Mouse (Mus musculus): Measurements from ENCODE around the gene Ppm1l.
A peak's percentile ranks its signal among the peaks of the same experiment; 100 is the strongest.

Gene Ppm1l

DNA sequence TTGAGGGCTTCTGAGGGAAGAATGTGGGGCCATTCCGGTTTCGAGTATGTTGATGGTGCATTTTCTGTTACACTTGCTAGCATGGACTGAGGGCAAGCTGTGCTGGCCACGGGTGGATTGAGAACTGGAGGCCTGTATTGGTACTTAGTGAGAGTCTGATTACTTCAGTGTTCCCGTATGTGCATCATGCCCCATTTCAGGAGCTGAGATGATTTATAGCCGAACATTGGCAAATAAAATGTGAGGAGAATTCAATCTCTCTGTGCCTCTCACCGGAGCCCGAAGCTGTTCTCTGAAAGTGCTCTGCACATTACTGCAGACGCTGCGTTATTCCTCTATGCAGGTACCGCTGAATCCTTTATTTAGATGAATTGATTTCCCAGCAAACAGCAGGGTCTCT lies 116.9 kb downstream of the Ppm1l start:
- no peak for DNase-seq (ENCODE audit: low read depth, low spot score)

DNA sequence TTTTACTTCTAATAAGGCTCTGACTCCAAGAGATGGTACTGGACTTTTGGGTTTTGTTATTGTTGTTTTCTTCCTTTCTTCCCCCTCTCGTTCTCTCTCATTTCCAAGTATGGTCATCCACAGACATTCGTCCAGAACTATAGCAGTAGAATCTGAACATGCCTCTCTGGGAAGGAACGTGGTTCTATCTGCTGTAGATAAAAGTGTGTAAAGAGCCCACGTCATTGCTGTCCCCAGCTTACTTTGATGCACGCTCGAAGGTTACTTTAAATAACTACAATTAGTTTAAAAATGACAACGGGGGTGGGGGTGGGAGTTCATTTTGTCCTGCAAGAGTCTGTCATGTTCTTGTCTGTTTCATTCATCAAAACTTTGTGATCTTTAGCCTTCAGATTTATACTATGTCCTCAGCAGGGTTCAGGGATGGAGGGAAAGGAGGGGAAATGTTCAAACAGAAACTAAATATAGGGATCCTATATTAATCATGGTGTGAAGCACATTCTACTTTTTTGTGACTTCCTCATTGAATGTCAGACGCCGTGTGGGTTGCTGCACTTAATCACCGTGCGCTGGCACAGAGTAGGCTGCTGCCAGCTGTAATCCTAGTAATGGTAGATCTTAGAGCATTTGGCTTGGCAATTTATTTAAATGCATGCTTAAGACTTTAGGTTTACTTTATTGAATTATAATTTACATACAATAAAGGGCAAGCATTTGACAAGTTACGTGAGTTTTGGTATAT lies 122.3 kb downstream of the Ppm1l start:
- no peak for DNase-seq (ENCODE audit: low read depth, low spot score)

DNA sequence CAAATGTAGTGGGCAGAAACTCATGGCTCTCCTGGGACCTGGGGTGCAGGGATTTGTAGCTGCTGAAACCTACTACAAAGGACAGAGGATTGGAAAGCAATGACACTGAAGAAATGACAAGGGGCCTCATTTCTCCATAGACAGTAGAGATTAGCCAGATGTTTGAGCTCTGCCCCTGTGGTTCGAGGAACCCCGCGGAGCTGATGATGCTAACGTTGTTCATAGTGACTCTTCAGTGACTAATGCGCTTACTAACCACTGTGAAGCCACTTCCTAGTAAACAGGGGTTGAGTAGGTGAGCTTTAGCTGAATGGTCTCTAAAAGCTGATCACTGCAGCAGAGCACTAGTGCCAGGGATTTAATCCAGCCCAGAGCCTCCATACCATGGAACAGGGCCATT lies 124.1 kb downstream of the Ppm1l start:
- DNase-seq (ENCODE audit: low read depth, low spot score): no peak

DNA sequence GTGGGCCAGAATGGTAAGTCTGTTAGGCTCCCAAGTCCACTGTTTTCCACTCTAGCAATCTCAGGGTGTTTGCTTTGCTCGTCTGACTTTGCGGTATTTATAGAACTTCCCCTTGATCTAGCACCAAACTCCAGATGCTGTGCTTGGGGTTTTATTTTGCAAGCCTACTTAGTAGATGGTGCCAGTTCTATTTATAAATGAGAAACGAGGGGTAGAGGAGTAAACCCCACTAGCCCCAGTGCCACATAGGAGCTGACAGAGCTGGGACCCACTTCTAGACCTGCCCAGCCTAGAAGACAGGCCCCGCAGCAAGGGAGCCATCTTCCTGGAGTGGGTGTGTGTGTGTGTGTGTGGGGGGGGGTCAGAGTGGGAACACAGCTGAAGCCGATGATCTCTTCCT lies 130.3 kb downstream of the Ppm1l start:
- no peak for DNase-seq (ENCODE audit: low read depth, low spot score)

DNA sequence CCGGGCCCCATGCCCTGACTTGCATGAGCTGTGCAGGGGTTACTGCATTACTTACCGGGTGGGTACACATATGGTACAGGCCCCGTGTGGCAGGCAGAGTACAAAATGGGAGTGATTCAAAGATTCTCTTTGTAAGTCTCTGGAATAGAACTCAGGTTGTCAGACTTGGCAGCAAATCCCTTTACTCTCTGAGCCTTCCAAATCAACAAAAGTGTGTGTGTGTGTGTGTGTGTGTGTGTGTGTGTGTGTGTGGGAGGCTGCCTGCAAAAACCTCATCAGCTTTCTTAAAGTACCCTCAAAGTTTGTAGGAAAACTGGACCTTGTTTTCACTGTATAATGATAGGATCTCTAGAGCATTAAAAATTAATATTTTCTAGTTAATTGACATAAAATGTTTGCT lies 132.4 kb downstream of the Ppm1l start:
- no peak for DNase-seq (ENCODE audit: low read depth, low spot score)

DNA sequence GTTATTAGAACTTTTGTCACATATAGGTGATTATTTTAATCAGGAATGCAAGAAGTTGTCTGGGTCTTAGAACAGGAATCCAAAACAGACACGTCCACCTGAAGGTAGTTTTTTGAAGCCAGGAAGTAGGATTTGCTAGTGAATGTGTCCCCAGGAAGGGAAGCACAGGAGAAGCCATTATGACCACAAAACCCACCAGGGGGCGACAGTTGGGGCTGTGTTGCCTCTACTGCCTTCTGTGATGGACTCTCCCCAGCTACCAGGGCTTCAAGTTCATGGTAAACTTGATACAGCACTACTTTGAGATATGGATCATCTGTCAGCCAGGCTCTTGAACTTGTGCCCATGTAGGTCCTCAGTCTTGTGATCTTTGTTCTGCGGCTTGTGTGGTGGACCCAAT lies 137.7 kb downstream of the Ppm1l start:
- no peak for DNase-seq (ENCODE audit: low read depth, low spot score)

DNA sequence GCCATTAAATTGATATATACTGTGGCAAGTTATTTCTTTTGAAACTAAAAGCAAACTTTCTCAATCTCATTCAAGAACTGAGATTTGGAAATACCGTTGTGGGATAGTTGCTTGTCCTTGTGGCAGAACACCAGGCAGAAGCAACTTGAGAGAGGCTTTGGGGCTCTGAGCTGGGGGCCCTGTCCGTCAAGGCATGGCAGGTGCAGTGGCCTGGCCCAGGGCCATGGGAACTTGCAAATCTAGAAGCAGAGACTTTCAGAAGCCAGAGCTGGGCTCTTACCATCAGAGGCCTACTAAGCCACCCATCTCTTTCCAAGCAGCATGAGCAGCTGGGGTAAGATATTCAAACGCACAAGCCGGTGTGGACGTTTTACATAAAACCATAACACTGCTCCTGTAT lies 139.4 kb downstream of the Ppm1l start:
- DNase-seq (ENCODE audit: low read depth, low spot score): no peak

DNA sequence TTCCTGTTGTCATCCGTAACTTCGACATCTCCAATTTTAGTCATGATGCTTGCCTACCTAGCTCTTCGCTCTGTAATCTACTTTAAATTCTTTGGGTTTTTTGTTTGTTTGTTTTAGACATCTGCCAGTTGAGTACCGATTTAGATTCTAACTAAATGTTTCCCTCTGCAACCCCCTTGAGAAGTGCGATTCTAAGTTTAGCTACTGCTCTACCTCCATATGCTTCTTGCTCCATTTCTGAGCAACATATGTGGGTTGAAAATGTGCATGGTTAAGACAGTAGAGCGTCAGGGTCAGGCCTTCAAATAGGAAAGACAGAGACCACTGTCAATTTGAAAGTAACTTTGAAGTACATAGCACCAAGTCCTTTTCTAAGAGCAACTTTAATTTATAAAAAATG lies 142.1 kb downstream of the Ppm1l start:
- no peak for DNase-seq (ENCODE audit: low read depth, low spot score)

DNA sequence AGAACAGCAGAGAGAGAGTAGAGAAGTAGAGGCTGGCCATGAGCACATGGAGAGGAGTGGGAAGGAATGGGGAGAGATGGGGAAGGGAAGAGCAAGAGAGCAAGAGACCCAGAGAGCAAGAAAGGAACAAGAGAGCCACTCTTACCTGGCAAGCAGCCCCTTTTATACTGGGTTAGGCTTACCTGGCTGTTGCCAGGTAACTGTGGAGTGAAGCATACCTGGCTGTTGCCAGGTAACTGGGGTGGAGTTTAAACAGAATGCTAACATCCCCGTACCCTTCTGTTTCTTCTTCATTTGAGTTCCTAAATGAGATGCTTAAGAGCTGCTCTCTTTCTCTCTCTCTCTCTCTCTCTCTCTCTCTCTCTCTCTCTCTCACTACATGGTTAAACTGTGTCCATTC lies 145.3 kb downstream of the Ppm1l start:
- no peak for DNase-seq (ENCODE audit: low read depth, low spot score)

DNA sequence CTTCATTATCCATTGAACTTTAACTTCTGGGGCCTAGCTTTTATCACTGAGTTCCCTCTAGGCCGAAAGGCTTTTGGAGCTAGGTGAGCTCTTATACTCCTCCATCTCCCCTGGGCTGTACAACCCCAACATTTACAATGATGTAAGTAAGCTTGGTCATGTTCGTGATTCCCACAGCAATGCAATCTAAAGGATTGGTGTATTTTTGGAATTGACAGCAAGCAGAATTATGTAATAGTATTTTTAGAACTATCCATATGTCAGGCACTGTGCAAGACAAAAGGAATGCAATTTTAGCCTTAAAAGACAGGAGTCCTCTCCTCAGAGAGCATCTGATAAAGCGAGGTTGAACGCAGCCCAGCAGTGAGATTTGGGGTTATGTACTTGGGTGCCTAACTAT lies 149.1 kb downstream of the Ppm1l start:
- DNase-seq (ENCODE audit: low read depth, low spot score): no peak

DNA sequence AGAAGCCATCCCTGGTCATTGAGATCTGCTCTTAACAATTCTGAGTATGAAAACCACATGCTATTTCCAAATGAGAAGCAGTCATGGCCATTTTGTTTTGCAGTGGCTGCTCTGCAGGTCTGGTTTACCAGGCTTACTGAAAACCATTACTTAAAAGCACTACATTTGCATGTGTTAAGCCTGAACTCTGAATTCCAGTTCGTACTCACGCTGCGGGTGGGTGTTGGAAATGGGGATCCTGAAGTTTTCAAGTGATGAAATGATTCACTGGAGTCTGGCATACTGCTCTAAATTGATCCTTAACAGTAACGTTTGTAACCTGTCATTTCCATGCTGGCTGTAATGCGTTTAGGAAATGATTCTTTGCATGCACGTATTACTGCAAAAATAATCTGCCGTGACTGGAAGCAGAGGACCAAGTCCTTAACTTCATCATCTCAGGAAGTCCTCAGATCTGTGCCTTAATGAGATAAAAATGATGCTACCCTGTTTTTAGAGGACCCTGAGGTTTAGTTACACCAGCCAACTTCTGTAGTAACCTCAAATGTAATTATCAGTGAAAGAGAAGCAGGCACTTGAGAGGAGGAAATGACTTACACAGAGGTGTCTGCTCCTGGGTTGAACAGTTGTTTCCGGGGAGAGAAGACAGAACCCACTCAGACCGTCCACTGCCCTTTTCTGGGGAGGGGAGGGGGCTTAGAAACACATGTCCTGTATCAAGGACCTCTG lies 151.8 kb downstream of the Ppm1l start:
- no peak for DNase-seq (ENCODE audit: low read depth, low spot score)

DNA sequence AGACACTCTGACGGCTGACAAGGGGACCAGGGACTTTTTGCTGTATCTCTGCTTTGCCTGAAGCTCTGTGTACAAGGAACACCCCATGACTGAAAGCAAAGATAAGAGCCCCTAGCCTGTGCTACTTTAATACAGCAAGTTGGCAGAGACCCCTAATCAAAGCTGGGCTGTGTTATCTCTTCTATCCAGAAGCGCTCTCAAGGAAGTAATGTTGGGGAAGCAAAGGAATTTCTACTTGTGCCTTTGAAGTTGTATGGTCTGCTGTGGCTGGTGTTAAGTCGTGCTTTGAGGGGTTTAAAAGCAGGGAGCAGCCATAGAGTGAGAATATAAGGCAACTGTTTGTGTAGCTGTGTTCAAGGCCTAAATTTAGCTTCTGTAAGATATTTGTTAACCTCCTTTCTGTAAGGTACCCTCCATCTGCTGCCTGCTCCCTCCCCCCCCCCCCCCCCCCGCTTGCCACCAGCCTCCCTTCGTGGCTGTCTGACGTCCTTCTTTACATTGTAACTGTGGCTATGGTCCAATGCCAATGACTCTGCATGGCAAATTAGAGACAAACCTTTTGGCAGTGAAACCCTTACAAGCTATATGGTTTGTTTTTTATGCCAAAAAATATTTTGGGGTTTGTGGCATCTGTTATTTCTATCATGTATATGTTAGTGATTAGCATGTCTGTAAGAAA lies 152.9 kb downstream of the Ppm1l start:
- no peak for DNase-seq (ENCODE audit: low read depth, low spot score)

DNA sequence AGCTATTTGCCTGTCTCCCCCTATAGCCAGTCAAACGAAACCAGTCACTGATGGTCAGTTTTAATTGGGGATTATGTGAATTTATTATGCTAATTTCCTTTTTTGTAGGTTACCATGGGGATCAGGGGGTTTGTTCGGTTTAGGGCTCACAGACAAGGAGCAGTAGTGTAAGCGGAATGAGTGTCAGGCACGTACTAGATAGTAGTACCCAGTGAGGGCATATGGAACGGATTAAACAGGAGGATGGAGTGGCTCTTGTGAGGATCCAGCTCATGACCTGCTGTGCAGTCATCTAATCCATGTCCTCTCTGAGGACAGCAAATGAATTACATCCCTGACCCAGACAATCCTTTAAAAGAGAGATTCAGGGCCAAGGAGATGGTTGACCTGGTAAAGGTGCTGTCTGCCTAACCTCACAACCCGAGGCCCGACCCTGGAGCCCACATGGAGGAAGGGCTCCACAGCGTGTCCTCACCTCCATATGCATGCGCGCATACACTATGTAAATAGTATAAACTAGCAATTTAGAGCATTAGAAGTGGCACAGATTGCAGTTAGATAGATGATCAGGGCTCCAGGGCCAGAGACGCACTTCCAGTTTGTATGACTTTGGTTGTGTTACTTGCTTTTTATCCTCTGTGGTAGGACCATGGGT lies 153.6 kb downstream of the Ppm1l start:
- DNase-seq (ENCODE audit: low read depth, low spot score): no peak

DNA sequence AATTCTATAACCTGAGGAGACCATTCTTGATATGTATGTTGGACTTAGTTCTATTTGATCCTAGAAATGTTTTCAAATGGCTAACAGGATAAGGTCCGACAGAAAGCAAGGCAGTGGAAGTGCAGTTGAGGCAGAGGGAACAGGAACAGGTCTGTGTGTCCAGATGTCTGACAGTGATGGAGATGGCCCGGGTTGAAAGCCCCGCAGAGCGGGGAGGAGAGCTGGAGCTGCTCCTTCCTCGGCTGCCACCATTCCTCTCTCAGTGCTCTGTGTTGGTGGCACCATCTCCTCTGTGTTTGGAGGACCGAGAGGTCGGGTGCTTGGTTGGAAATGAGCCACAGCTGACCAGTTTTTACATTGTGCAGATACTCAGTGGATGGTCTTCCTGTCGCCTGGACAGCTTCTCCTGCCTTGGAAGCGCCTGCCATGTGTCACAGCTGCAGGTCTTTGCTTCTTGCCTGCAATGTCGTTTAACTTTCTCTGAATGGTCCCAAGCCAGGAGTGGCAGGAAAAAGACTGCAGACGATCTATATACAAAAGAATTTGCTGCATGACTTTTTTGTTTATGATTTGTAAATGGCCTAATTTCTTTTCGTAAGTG lies 159.3 kb downstream of the Ppm1l start:
- no peak for DNase-seq (ENCODE audit: low read depth, low spot score)

DNA sequence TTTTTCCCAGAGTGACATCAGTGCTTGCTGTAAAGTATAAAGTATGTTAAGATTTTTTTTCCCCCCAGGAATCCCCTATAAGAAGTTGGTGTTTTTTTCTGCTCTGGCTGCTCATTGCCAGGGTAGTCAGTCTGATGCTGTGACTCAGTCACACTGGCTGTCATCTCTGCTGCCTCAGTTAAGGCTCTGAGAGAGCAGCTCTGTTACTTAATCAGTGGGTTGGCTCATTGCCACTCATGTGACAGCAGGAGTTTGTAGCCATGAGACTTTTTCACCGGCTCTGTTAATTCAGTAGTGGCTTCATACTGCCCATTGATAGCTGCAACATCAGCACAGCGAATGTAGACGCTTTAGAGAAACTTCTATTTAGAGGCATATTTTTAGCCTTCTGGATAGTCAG lies 163.3 kb downstream of the Ppm1l start:
- no peak for DNase-seq (ENCODE audit: low read depth, low spot score)

DNA sequence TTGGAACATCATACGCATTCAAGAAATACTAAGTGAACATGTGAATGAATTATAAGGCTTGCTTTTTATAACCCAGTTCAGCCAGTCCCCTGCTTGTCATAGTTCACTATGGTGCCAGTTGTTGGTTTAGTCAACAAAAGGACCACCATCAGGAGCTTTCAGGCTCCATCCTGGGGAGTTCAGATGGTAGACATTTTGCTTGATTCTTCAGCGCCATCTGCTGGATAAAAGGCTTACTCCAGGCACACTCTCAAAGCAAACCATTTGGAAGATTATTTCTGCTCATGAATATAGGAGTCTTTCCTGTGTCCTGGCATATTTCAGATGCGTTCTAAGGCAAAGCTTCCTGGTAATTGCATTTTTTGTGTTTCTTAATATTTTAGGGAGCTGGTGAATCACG lies 165.2 kb downstream of the Ppm1l start:
- DNase-seq (ENCODE audit: low read depth, low spot score): peak; percentile 57

DNA sequence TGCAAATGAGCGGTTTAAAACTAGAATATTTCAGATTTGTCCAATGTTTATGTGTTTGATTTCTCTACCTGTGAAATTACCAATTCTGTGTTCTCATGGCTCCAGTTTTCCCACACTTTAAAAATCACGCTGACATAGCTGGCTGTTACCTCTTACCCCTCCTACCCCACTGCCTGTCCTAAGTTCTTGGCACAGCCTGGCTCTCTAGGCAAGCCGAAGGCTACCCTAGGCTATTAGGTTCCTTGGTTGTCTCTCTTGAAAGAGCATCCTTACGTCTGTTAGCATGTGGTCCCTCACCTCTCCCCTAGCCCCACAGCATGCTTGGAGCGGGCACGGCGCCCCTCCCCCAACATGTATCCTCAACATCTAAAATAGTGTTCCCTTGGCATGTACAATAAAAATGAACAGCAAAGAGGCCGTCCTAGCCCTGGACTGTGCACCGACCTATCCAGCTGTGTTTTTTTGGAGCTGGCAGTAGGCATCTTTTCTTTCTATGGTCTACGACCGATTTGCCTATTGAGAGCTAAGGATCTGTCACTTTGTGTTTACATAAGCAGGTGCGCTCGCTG lies 167.4 kb downstream of the Ppm1l start:
- DNase-seq (ENCODE audit: low read depth, low spot score): no peak

DNA sequence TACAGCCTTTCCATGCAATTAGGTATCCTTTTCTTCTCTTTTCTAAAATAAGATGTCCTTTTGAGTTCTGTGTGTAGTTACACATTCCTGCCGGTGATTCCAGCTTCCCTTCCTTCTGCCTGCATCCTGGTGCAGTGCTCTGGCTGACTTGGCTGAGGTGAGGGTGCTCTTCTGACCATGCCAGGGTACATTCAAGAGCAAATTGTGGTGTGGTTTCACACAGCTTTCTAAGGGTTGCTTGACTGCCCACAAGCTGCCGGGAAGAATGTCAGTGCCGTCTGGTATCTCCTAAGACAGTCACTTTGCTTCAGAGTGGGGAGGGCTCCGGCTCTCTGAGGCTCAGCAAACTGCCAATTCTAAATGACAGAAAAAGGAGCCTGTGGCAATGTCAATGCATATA lies 167.9 kb downstream of the Ppm1l start:
- no peak for DNase-seq (ENCODE audit: low read depth, low spot score)

DNA sequence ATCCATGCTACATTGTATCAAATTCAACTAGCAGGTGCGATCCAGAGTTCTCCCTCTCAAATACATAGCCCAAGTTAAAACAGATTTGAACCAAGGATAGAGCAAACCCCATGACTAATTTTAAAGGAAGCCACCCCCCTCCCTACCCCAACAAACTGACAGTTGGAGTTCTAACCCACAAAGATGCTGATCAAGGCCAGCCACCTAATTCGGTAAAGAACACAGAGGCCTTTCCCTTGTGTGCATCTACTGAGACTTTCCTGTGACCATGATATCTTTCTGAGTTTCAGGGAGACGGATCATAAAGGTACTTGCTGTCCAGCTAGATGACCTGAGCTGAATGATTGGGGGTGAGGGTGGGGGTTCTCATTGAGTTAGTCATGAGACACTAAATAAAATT lies 168.7 kb downstream of the Ppm1l start:
- no peak for DNase-seq (ENCODE audit: low read depth, low spot score)

DNA sequence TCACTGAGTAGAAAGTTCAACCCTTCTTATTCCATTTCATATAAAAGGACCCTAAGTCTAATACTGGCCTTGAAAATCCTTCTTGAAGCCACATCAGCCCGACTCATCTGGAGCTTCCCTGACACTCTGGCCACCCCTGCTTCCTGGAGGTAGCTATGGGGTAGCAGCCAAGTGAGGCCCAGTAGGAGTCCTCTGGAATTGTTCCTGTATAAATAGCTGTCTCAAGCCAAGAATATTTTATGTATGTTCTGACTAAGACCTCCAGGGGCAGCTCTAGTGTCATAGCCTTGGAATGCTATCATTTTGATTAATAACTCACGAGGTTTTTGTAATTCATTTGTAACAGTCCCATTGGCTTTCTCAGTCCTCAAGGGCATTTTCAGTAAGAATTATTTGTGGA lies 169.1 kb downstream of the Ppm1l start:
- no peak for DNase-seq (ENCODE audit: low read depth, low spot score)

DNA sequence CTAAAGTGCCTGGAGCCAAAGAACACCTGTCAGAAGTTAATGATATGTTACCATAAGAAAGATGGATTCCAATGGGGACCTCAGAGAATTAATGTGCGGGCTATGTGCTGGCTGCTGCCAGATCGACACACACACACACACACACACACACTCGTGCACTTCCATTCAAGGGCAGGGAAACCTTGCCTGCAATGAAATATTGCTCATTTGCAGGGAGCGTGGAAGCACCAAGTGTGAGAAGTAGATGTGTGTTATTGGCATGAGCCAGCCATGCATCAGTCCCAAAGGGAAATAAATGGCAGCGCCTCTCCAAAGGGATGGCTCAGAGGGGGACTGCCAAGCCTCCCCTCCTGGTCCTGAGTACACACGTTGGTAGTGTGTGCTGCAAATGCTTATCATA lies 170.8 kb downstream of the Ppm1l start:
- DNase-seq (ENCODE audit: low read depth, low spot score): no peak

DNA sequence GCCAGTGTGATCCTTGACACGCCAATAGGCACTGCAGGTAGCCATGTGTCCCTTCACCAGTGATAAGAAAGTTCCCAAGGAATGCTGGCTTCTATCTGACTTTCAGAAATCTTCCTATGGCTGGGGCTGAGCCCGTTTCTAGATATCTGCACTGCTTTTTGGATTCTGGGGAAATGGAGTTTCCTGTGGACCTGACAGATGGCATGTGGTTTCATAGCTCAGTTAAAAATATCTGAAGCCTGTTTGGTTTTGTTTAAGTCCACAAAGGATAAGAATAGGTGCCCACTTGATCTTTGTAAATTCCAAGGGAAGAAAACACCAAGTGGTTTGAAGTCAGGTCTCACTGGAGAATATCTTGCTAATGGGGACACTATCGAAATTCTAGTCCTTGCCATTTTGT lies 173.0 kb downstream of the Ppm1l start:
- DNase-seq (ENCODE audit: low read depth, low spot score): no peak
